Mouse (Mus musculus): ENCODE data around the gene Tmem192. TPM values are rescaled to one million over a fixed set of nuclear protein-coding genes. Genes with fewer than 3 reads are reported as not detected.

Tmem192 gene
- polyA plus RNA-seq, 1 experiment from 2014 or later = 39.8 TPM

GRCm38 (mm10) chr8:65018423-65018822 is 71.4 kb downstream of the Tmem192 start, which contains the start of the genes Trim61 and Trim60:
Trim61 (minus strand) TSS chr8:65018523.
Trim60 (minus strand) TSS chr8:65018584.
- no peak for ATAC-seq
- Histone ChIP-seq H3K9ac (ENCODE audit: low read depth, low read length) (no peak within 1 kb of the TSS), H3K27me3 (replicated peaks; ENCODE audit: control insufficient read depth, insufficient read depth, low read length) (no peaks in the 10 kb centered on the region), H3K27ac (ENCODE audit: low read depth, low read length) (no peak within 1 kb of the TSS), H3K4me2 (ENCODE audit: low read length) (no peak within 1 kb of the TSS), H3K9me3 (ENCODE audit: control insufficient read depth, low read length) (no peaks in the 10 kb centered on the region), H3K4me3 (ENCODE audit: low read length) (no peak within 1 kb of the TSS), H3K36me3 (ENCODE audit: control insufficient read depth, insufficient read depth, low read length) (no peaks in the 10 kb centered on the region), H3K4me1 (ENCODE audit: control insufficient read depth, insufficient read depth, low read depth, low read length) (no peaks in the 10 kb centered on the region)
- 89% methylated on average over 8 of the region's 8 CpGs for WGBS

Other genes starting within 250 kb of the Tmem192 start
- gene Msmo1, start 213.4 kb upstream of the Tmem192 start, polyA plus RNA-seq (2015; fragmentation: Nextera tagmentation; extraction: Ambion mirVana) = 152 and 179 TPM in 2 replicates
- 16.3 and 18.3 TPM in 2 replicates for gene Klhl2, start 97.2 kb upstream of the Tmem192 start, polyA plus RNA-seq (2015; fragmentation: Nextera tagmentation; extraction: Ambion mirVana)
- gene Trim75, start 40.6 kb downstream of the Tmem192 start, polyA plus RNA-seq (2015; fragmentation: Nextera tagmentation; extraction: Ambion mirVana) = 0.05 TPM in 1 of 2 replicates, not detected in the other
- 0.10 TPM in 1 of 2 replicates, not detected in the other for gene Trim61, start 71.3 kb downstream of the Tmem192 start, polyA plus RNA-seq (2015; fragmentation: Nextera tagmentation; extraction: Ambion mirVana)
- gene Trim60, start 71.4 kb downstream of the Tmem192 start, polyA plus RNA-seq (2015; fragmentation: Nextera tagmentation; extraction: Ambion mirVana) = not detected in 2 replicates
- 0.74 and 1.2 TPM in 2 replicates for gene Apela, start 90.2 kb downstream of the Tmem192 start, polyA plus RNA-seq (2015; fragmentation: Nextera tagmentation; extraction: Ambion mirVana)
- not detected in 2 replicates for gene Gm10663, start 127.8 kb downstream of the Tmem192 start, polyA plus RNA-seq (2015; fragmentation: Nextera tagmentation; extraction: Ambion mirVana)
- not detected in 2 replicates for gene BC030870, start 182.4 kb downstream of the Tmem192 start, polyA plus RNA-seq (2015; fragmentation: Nextera tagmentation; extraction: Ambion mirVana)